Mouse (Mus musculus): ENCODE data around the gene Gm45837. TPM values are rescaled to one million over a fixed set of nuclear protein-coding genes. Genes with fewer than 3 reads are reported as not detected.

Gene Gm45837
- total RNA-seq, 1 experiment, result not detected

- Histone ChIP-seq H3K4me3 (ENCODE audit: insufficient read depth in 1 of 2, low read depth in 1 of 2, low read length in 2 of 2, poor library complexity in 1 of 2, severe bottlenecking in 1 of 2) (no peak overlapping the region), H3K36me3 (ENCODE audit: control insufficient read depth, insufficient read depth, low read length, poor library complexity, severe bottlenecking) (no peaks in the 10 kb centered on the region; the same call in 1 of the 2 replicates), H3K9ac (ENCODE audit: insufficient read depth, low read depth, low read length, poor library complexity, severe bottlenecking) (no peak overlapping the region), H3K27ac (ENCODE audit: insufficient read depth, low read depth, low read length, poor library complexity, severe bottlenecking) (no peak overlapping the region), H3K4me1 (ENCODE audit: control insufficient read depth in 2 of 2, insufficient read depth in 2 of 2, low read length in 2 of 2, poor library complexity in 1 of 2) (peaks cover 2 to 3% of the 10 kb centered on the region in 2 experiments; a peak in 1 of 4 replicates), H3K9me3 (ENCODE audit: control insufficient read depth, insufficient read depth, low read depth, low read length) (no peaks in the 10 kb centered on the region)
- TF ChIP-seq CHD2 (IDR thresholded peaks at IDR 0.05; ENCODE audit: low read depth, low read length), result no peak
- no peak for TF ChIP-seq HCFC1 (IDR thresholded peaks at IDR 0.05; ENCODE audit: borderline replicate concordance, insufficient read depth, low read length)
- TF ChIP-seq ZNF384 (IDR thresholded peaks at IDR 0.05; ENCODE audit: low read depth, low read length), result no peak
- TF ChIP-seq MAFK (IDR thresholded peaks at IDR 0.05; ENCODE audit: insufficient read depth, low read depth, low read length), result no peak
- TF ChIP-seq ZC3H11A (IDR thresholded peaks at IDR 0.05; ENCODE audit: borderline replicate concordance, low read depth, low read length), result no peak
- in situ Hi-C loops (cut with MboI; ENCODE audit: low sequenced_read_pairs in 2 of 2, unreplicated experiment in 2 of 2), result no loop called here
- no peak for DNase-seq (ENCODE audit: low read depth, low spot score)
These were observed 31.8 kb upstream of the Gm45837 start for GRCm38 (mm10) chr7:101378796-101379465.

DNA sequence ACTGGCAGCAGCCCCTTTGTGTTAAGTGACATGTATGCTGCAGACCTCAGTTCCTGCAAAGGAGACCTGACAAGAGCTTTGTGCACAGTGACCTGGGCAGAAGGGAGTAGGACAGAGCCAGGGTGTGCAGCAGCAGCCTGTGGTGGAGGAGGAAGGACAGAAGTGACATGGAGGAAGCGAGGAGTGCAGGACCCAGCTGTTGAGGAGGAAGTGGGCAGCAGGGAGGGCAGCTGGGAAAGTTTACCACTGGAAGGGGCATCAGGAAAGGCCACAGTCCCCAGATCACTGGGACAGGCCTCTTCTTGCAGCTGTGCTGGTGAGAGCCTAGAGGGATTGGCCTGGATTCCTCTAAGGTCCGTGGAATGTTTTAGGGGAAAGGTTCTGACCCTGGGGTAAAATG is 31.0 kb upstream of the Gm45837 start:
- TF ChIP-seq ZNF384 (IDR thresholded peaks at IDR 0.05; ENCODE audit: low read depth, low read length) (no peak), ZC3H11A (IDR thresholded peaks at IDR 0.05; ENCODE audit: borderline replicate concordance, low read depth, low read length) (no peak), MAFK (IDR thresholded peaks at IDR 0.05; ENCODE audit: insufficient read depth, low read depth, low read length) (no peak), CHD2 (IDR thresholded peaks at IDR 0.05; ENCODE audit: low read depth, low read length) (no peak), HCFC1 (IDR thresholded peaks at IDR 0.05; ENCODE audit: borderline replicate concordance, insufficient read depth, low read length) (no peak)
- Histone ChIP-seq H3K4me1 (ENCODE audit: control insufficient read depth in 2 of 2, insufficient read depth in 2 of 2, low read length in 2 of 2, poor library complexity in 1 of 2) (peaks cover 2 to 6% of the 10 kb centered on the region in 2 experiments; a peak in 1 of 4 replicates), H3K36me3 (ENCODE audit: control insufficient read depth, insufficient read depth, low read length, poor library complexity, severe bottlenecking) (no peaks in the 10 kb centered on the region; the same call in 1 of the 2 replicates), H3K9ac (ENCODE audit: insufficient read depth, low read depth, low read length, poor library complexity, severe bottlenecking) (no peak overlapping the region), H3K27ac (ENCODE audit: insufficient read depth, low read depth, low read length, poor library complexity, severe bottlenecking) (no peak overlapping the region), H3K4me3 (ENCODE audit: insufficient read depth in 1 of 2, low read depth in 1 of 2, low read length in 2 of 2, poor library complexity in 1 of 2, severe bottlenecking in 1 of 2) (no peak overlapping the region), H3K9me3 (ENCODE audit: control insufficient read depth, insufficient read depth, low read depth, low read length) (no peaks in the 10 kb centered on the region)
- in situ Hi-C loops (cut with MboI; ENCODE audit: low sequenced_read_pairs in 2 of 2, unreplicated experiment in 2 of 2), result no loop called here
- DNase-seq (ENCODE audit: low read depth, low spot score), result no peak

- Histone ChIP-seq H3K36me3 (ENCODE audit: control insufficient read depth, insufficient read depth, low read length, poor library complexity, severe bottlenecking) (no peaks in the 10 kb centered on the region; the same call in 1 of the 2 replicates), H3K9me3 (ENCODE audit: control insufficient read depth, insufficient read depth, low read depth, low read length) (no peaks in the 10 kb centered on the region), H3K27ac (ENCODE audit: insufficient read depth, low read depth, low read length, poor library complexity, severe bottlenecking) (no peak overlapping the region), H3K4me1 (ENCODE audit: control insufficient read depth in 2 of 2, insufficient read depth in 2 of 2, low read length in 2 of 2, poor library complexity in 1 of 2) (peaks cover 2 to 20% of the 10 kb centered on the region in 2 experiments; a peak in 2 of 4 replicates), H3K9ac (ENCODE audit: insufficient read depth, low read depth, low read length, poor library complexity, severe bottlenecking) (no peak overlapping the region), H3K4me3 (ENCODE audit: insufficient read depth in 1 of 2, low read depth in 1 of 2, low read length in 2 of 2, poor library complexity in 1 of 2, severe bottlenecking in 1 of 2) (no peak overlapping the region)
- in situ Hi-C loops (cut with MboI; ENCODE audit: low sequenced_read_pairs in 2 of 2, unreplicated experiment in 2 of 2), result no loop called here
- no peak for TF ChIP-seq MAFK (IDR thresholded peaks at IDR 0.05; ENCODE audit: insufficient read depth, low read depth, low read length)
- no peak for TF ChIP-seq ZNF384 (IDR thresholded peaks at IDR 0.05; ENCODE audit: low read depth, low read length)
- no peak for TF ChIP-seq CHD2 (IDR thresholded peaks at IDR 0.05; ENCODE audit: low read depth, low read length)
- TF ChIP-seq ZC3H11A (IDR thresholded peaks at IDR 0.05; ENCODE audit: borderline replicate concordance, low read depth, low read length), result no peak
- no peak for TF ChIP-seq HCFC1 (IDR thresholded peaks at IDR 0.05; ENCODE audit: borderline replicate concordance, insufficient read depth, low read length)
- DNase-seq (ENCODE audit: low read depth, low spot score), result no peak
These were observed 29.2 kb upstream of the Gm45837 start for GRCm38 (mm10) chr7:101381512-101381911.

DNA sequence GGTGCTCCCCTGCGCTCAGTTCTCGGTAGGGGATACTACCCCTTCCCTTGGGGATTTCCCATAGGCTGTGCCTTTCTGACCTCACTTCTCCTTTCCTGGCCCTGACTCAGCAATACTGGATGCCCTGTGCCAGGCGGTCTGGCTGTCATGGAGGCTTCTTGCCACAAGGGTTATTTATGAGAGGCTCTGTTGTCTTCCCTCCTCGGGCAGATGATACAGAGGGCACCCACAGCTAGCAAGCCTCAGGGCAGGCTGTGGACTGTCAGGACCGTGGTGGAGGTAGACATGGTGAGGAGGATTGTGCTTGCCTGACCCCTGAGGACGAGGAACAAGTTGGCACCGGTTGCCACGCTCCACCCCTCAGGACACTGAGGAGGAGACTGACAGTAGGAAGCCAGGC is 28.3 kb upstream of the Gm45837 start:
- H3K27ac ChIP-seq (ENCODE audit: insufficient read depth, low read depth, low read length, poor library complexity, severe bottlenecking), result no peak overlapping the region

More for the DNA sequence above, 28.3 kb upstream of the Gm45837 start:
- H3K9me3 ChIP-seq (ENCODE audit: control insufficient read depth, insufficient read depth, low read depth, low read length), result no peaks in the 10 kb centered on the region
- TF ChIP-seq MAFK (IDR thresholded peaks at IDR 0.05; ENCODE audit: insufficient read depth, low read depth, low read length) (peak; percentile 87), ZNF384 (IDR thresholded peaks at IDR 0.05; ENCODE audit: low read depth, low read length) (no peak), CHD2 (IDR thresholded peaks at IDR 0.05; ENCODE audit: low read depth, low read length) (no peak), HCFC1 (IDR thresholded peaks at IDR 0.05; ENCODE audit: borderline replicate concordance, insufficient read depth, low read length) (no peak), ZC3H11A (IDR thresholded peaks at IDR 0.05; ENCODE audit: borderline replicate concordance, low read depth, low read length) (no peak)
- DNase-seq (ENCODE audit: low read depth, low spot score), result no peak
- H3K9ac ChIP-seq (ENCODE audit: insufficient read depth, low read depth, low read length, poor library complexity, severe bottlenecking), result no peak overlapping the region
- H3K4me3 ChIP-seq (ENCODE audit: insufficient read depth in 1 of 2, low read depth in 1 of 2, low read length in 2 of 2, poor library complexity in 1 of 2, severe bottlenecking in 1 of 2), result no peak overlapping the region
- in situ Hi-C loops (cut with MboI; ENCODE audit: low sequenced_read_pairs in 2 of 2, unreplicated experiment in 2 of 2), result no loop called here
- H3K36me3 ChIP-seq (ENCODE audit: control insufficient read depth, insufficient read depth, low read length, poor library complexity, severe bottlenecking), result no peaks in the 10 kb centered on the region; the same call in 1 of the 2 replicates
- peaks cover 2 to 20% of the 10 kb centered on the region in 2 experiments; a peak in 2 of 4 replicates for H3K4me1 ChIP-seq (ENCODE audit: control insufficient read depth in 2 of 2, insufficient read depth in 2 of 2, low read length in 2 of 2, poor library complexity in 1 of 2)

Measured in ES-E14 (cell line).